Mouse (Mus musculus): ENCODE results near the gene Letmd1.
A peak's percentile ranks its signal among the peaks of the same experiment; 100 is the strongest.

Letmd1 gene

GRCm38 (mm10) chr15:100468295-100469188 is at the start of gene Letmd1:
TSS of gene Letmd1 (plus strand) at chr15:100469023.
- peak; percentile 94 for DNase-seq

- DNase-seq = no peak
Observed at GRCm38 (mm10) chr15:100419311-100419710, 49.5 kb upstream of the Letmd1 start.

GRCm38 (mm10) chr15:100419901-100420745 is 48.7 kb upstream of the Letmd1 start:
- no peak for DNase-seq

- no peak for DNase-seq
Observed at GRCm38 (mm10) chr15:100421059-100421757, 47.6 kb upstream of the Letmd1 start.

GRCm38 (mm10) chr15:100421758-100422197 is 47.0 kb upstream of the Letmd1 start, which contains the start of gene Gm5475:
TSS of gene Gm5475 (plus strand) at chr15:100422147.
- DNase-seq = peak; percentile 70

- DNase-seq = peak; percentile 52
Observed at GRCm38 (mm10) chr15:100422476-100422875, 46.3 kb upstream of the Letmd1 start.

GRCm38 (mm10) chr15:100422899-100423860 is 45.6 kb upstream of the Letmd1 start:
- DNase-seq = peak; percentile 98

GRCm38 (mm10) chr15:100423916-100424315 is 44.9 kb upstream of the Letmd1 start:
- peak; percentile 67 for DNase-seq

GRCm38 (mm10) chr15:100424396-100425122 is 44.3 kb upstream of the Letmd1 start, which contains the start of gene Slc11a2:
TSS of gene Slc11a2 (minus strand) at chr15:100425072.
- DNase-seq = peak; percentile 67

- DNase-seq = peak; percentile 71
Observed at GRCm38 (mm10) chr15:100428296-100428905, 40.4 kb upstream of the Letmd1 start.

- peak; percentile 62 for DNase-seq
Observed at GRCm38 (mm10) chr15:100429959-100430565, 38.8 kb upstream of the Letmd1 start.

- no peak for DNase-seq
Observed at GRCm38 (mm10) chr15:100433234-100433633, 35.6 kb upstream of the Letmd1 start.

- DNase-seq = no peak
Observed at GRCm38 (mm10) chr15:100436112-100436511, 32.7 kb upstream of the Letmd1 start.

GRCm38 (mm10) chr15:100436518-100436917 is 32.3 kb upstream of the Letmd1 start:
- no peak for DNase-seq

- peak; percentile 92 for DNase-seq
Observed at GRCm38 (mm10) chr15:100443126-100443922, 25.5 kb upstream of the Letmd1 start.

GRCm38 (mm10) chr15:100446887-100447286 is 21.9 kb upstream of the Letmd1 start:
- DNase-seq = no peak

- DNase-seq = no peak
Observed at GRCm38 (mm10) chr15:100448572-100448971, 20.3 kb upstream of the Letmd1 start.

GRCm38 (mm10) chr15:100449495-100449894 is 19.3 kb upstream of the Letmd1 start:
- no peak for DNase-seq

GRCm38 (mm10) chr15:100451245-100451644 is 17.6 kb upstream of the Letmd1 start:
- peak; percentile 62 for DNase-seq
